Comparison of ENCODE assay signal across 20 mouse cellular contexts in genomic region chr1:40829213-40829914, GRCm38 (mm10). TPM values are rescaled to one million over a fixed set of nuclear protein-coding genes. Genes with fewer than 3 reads are reported as not detected.
A peak's percentile ranks its signal among the peaks of the same experiment; 100 is the strongest.
DNase-seq lines count a peak whose midpoint lies in the region; ATAC-seq lines count a peak whose summit lies in the region.
"Had no signal": no experiment of that assay in that cellular context is flagged by ENCODE, and none has a peak within 500 bp of the region (broad histone marks: within the 10 kb centered on the region; RNA-seq: fewer than 3 reads in every experiment).

No protein-coding gene starts in this region.

- intact Hi-C loops in heart, postnatal 25 days (cut with DNase I): no loop called here

- no peaks in the 10 kb centered on the region for H3K27me3 ChIP-seq in kidney, embryonic 16.5 days (ENCODE audit: insufficient read depth, low read length)
- H3K27me3 ChIP-seq in midbrain, embryonic 10.5 days (ENCODE audit: low read depth, poor library complexity, severe bottlenecking): no peaks in the 10 kb centered on the region
- H3K27me3 ChIP-seq: intestine, embryonic 15.5 days; liver, embryonic 15.5 days; midbrain, embryonic 12.5 days had no signal

- ATAC-seq in cerebellum, adult (ENCODE audit: insufficient number of reproducible peaks, low FRiP score, low TSS enrichment): no peak
- peak; percentile 59; the same call in 1 of the 2 replicates for ATAC-seq in kidney, embryonic 16.5 days (ENCODE audit: low FRiP score, low TSS enrichment)
- ATAC-seq: intestine, embryonic 15.5 days had no signal

- H3K9ac ChIP-seq in kidney, embryonic 16.5 days (replicated peaks; ENCODE audit: low read length): no peak overlapping the region
- H3K9ac ChIP-seq: intestine, embryonic 15.5 days; limb, embryonic 12.5 days; liver, embryonic 15.5 days; midbrain, embryonic 12.5 days had no signal

- no peaks in the 10 kb centered on the region for H3K36me3 ChIP-seq in kidney, embryonic 16.5 days (ENCODE audit: insufficient read depth, low read length)
- no peaks in the 10 kb centered on the region for H3K36me3 ChIP-seq in midbrain, embryonic 10.5 days
- H3K36me3 ChIP-seq: embryonic facial prominence, embryonic 10.5 days; hindbrain, embryonic 10.5 days; intestine, embryonic 15.5 days; limb, embryonic 12.5 days; liver, embryonic 15.5 days; midbrain, embryonic 12.5 days had no signal

- no peaks in the 10 kb centered on the region for H3K9me3 ChIP-seq in kidney, embryonic 16.5 days (ENCODE audit: low read length)
- H3K9me3 ChIP-seq in midbrain, embryonic 10.5 days (replicated peaks): no peaks in the 10 kb centered on the region
- H3K9me3 ChIP-seq: embryonic facial prominence, embryonic 10.5 days; hindbrain, embryonic 10.5 days; intestine, embryonic 15.5 days; limb, embryonic 12.5 days; liver, embryonic 15.5 days; midbrain, embryonic 12.5 days had no signal

- peak; percentile 5 for DNase-seq in cerebellum, adult 11-12 months
- DNase-seq in kidney, adult 9 months: no peak
- peak; percentile 77 for DNase-seq in gastrocnemius, postnatal 25 days
- peak; percentile 31 for DNase-seq in heart, postnatal 25 days (ENCODE audit: low spot score)
- DNase-seq in spleen, adult 12 weeks (ENCODE audit: low spot score): no peak
- no peak for DNase-seq in midbrain, embryonic 10.5 days (ENCODE audit: low spot score)
- DNase-seq: B cell, adult 2 months; cerebellum, adult 8-10 months; lung, postnatal 36 days had no signal

- H3K27ac ChIP-seq in kidney, embryonic 16.5 days (ENCODE audit: low read length): no peak overlapping the region
- H3K27ac ChIP-seq in midbrain, embryonic 10.5 days (replicated peaks): no peak overlapping the region
- H3K27ac ChIP-seq: embryonic facial prominence, embryonic 10.5 days; hindbrain, embryonic 10.5 days; intestine, embryonic 15.5 days; left cerebral cortex, adult 2 months; limb, embryonic 12.5 days; liver, embryonic 15.5 days; midbrain, embryonic 12.5 days; stomach, postnatal 0 days had no signal

- H3K4me1 ChIP-seq in kidney, embryonic 16.5 days (ENCODE audit: insufficient read depth, low read length): 0 out of 2 replicates have a peak, but pooled peaks cover 5% of the 10 kb centered on the region
- H3K4me1 ChIP-seq in midbrain, embryonic 10.5 days: no peaks in the 10 kb centered on the region
- H3K4me1 ChIP-seq: hindbrain, embryonic 10.5 days; intestine, embryonic 15.5 days; liver, embryonic 15.5 days; midbrain, embryonic 12.5 days had no signal

- 34% methylated on average over 10 of the region's 10 CpGs for WGBS in kidney, embryonic 16.5 days
- 81% methylated on average over 10 of the region's 10 CpGs for WGBS in midbrain, embryonic 10.5 days

- H3K4me2 ChIP-seq in kidney, embryonic 16.5 days (replicated peaks; ENCODE audit: low read depth, low read length): no peak overlapping the region
- H3K4me2 ChIP-seq: intestine, embryonic 15.5 days; limb, embryonic 12.5 days; liver, embryonic 15.5 days; midbrain, embryonic 12.5 days had no signal

- H3K4me3 ChIP-seq in kidney, embryonic 16.5 days (ENCODE audit: low read length): no peak overlapping the region
- no peak overlapping the region for H3K4me3 ChIP-seq in midbrain, embryonic 10.5 days
- H3K4me3 ChIP-seq: embryonic facial prominence, embryonic 10.5 days; hindbrain, embryonic 10.5 days; intestine, embryonic 15.5 days; left cerebral cortex, adult 2 months; limb, embryonic 12.5 days; liver, embryonic 15.5 days; midbrain, embryonic 12.5 days had no signal

RNA-seq across cellular contexts. Expression of gene Tmem182, which starts 24.0 kb away (rescaled TPM):
- polyA plus RNA-seq in kidney, embryonic 16.5 days (2015; fragmentation: Nextera tagmentation; extraction: Ambion mirVana): 0.63 and 0.87 TPM in 2 replicates
- total RNA-seq in gastrocnemius, postnatal 25 days (2021): 100 to 1,000 TPM; 190 to 204 TPM
- total RNA-seq in heart, postnatal 25 days (2021): 100 to 1,000 TPM; 141 to 153 TPM
- not detected in 2 replicates for polyA plus RNA-seq in midbrain, embryonic 10.5 days (2016; fragmentation: Nextera tagmentation; extraction: Ambion mirVana)
- polyA plus RNA-seq: embryonic facial prominence, embryonic 10.5 days; hindbrain, embryonic 10.5 days; midbrain, embryonic 12.5 days; small intestine, adult 2 months had no signal

RNA-seq across cellular contexts. Expression of gene Mfsd9, which starts 38.9 kb away (rescaled TPM):
- 5.9 and 7.2 TPM in 2 replicates for polyA plus RNA-seq in kidney, embryonic 16.5 days (2015; fragmentation: Nextera tagmentation; extraction: Ambion mirVana)
- under 1 TPM; 0.29 to 0.41 TPM for total RNA-seq in gastrocnemius, postnatal 25 days (2021)
- under 1 TPM; 0.70 to 0.83 TPM for total RNA-seq in heart, postnatal 25 days (2021)
- 2.8 and 3.2 TPM in 2 replicates for polyA plus RNA-seq in midbrain, embryonic 10.5 days (2016; fragmentation: Nextera tagmentation; extraction: Ambion mirVana)

Comparison
In these comparisons a context has a peak if more than half of its experiments do, and no peak if none do; other contexts are left out.
1. DNase-seq: peak in cerebellum, adult 11-12 months (single experiment), gastrocnemius, postnatal 25 days (single experiment) and heart, postnatal 25 days (single experiment); none in kidney, adult 9 months (single experiment), spleen, adult 12 weeks (single experiment) and midbrain, embryonic 10.5 days (single experiment).